Comparison of ENCODE assay signal across 7 mouse cellular contexts in the genomic region with DNA sequence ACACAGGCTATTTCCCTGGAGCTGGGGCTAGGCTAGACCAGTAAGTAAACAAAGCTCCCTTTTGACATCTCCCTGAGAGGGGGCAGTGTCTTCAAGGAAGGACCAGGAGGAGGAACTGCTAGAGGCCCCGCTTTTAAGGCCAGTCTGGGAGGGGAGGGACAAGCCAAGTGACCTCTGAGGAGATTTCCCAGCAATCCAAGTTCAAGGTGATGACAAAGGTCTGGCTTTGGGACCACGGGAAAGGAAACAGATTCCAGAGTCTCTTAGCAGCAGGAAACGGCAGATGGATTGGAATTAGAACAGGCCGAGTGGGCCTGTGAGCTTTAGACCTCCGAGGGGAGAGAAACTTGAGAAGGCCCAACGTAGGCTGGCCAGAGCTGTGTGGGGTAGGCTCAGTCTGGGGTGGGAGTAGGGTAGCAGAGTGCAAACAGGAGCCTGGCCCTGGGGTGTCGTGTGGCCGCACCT.
DNase-seq lines count a peak whose midpoint lies in the region; ATAC-seq lines count a peak whose summit lies in the region.

No protein-coding gene starts in this region.

- H3K4me2 ChIP-seq in hindbrain, embryonic 11.5 days (replicated peaks; ENCODE audit: low read depth, low read length) = no peak overlapping the region
- H3K4me2 ChIP-seq in limb, embryonic 11.5 days (ENCODE audit: low read depth, severe bottlenecking) = no peak overlapping the region

- DNase-seq in embryo, embryonic 10 days (ENCODE audit: low spot score) = peak; percentile 71
- peak; percentile 58 for DNase-seq in embryonic facial prominence, embryonic 10.5 days (ENCODE audit: low spot score)
- peak; percentile 21 for DNase-seq in hindbrain, embryonic 11.5 days (ENCODE audit: low spot score)
- DNase-seq in limb, embryonic 11.5 days (ENCODE audit: low spot score) = peak; percentile 62
- DNase-seq in right cerebral cortex, postnatal 25 days = no peak

- 20% methylated on average over 8 of the region's 8 CpGs for WGBS in embryonic facial prominence, embryonic 10.5 days
- whole genome bisulfite sequencing in hindbrain, embryonic 11.5 days = 44% methylated on average over 8 of the region's 8 CpGs
- WGBS in limb, embryonic 11.5 days = 14% methylated on average over 8 of the region's 8 CpGs

- H3K4me1 ChIP-seq in embryonic facial prominence, embryonic 10.5 days = peaks cover 39% of the 10 kb centered on the region
- H3K4me1 ChIP-seq in hindbrain, embryonic 11.5 days (replicated peaks; ENCODE audit: control insufficient read depth, insufficient read depth, low read length) = no peaks in the 10 kb centered on the region
- H3K4me1 ChIP-seq in limb, embryonic 11.5 days (ENCODE audit: control insufficient read depth, insufficient read depth, low read length) = peaks cover 19% of the 10 kb centered on the region

- H3K27ac ChIP-seq in embryonic facial prominence, embryonic 10.5 days (replicated peaks) = peak overlapping the region; percentile 55
- H3K27ac ChIP-seq in hindbrain, embryonic 11.5 days (ENCODE audit: low read depth, low read length) = no peak overlapping the region
- H3K27ac ChIP-seq in limb, embryonic 11.5 days (replicated peaks; ENCODE audit: low read depth, low read length) = peak overlapping the region; percentile 74

- no peaks in the 10 kb centered on the region for H3K27me3 ChIP-seq in embryonic facial prominence, embryonic 10.5 days (replicated peaks; ENCODE audit: low read depth, poor library complexity, severe bottlenecking)
- H3K27me3 ChIP-seq in hindbrain, embryonic 11.5 days (ENCODE audit: control insufficient read depth, insufficient read depth, low read length) = no peaks in the 10 kb centered on the region
- no peaks in the 10 kb centered on the region for H3K27me3 ChIP-seq in limb, embryonic 11.5 days (ENCODE audit: control insufficient read depth, insufficient read depth, low read length)

- no peaks in the 10 kb centered on the region for H3K36me3 ChIP-seq in embryonic facial prominence, embryonic 10.5 days (replicated peaks)
- H3K36me3 ChIP-seq in hindbrain, embryonic 11.5 days (ENCODE audit: control insufficient read depth, insufficient read depth, low read length) = no peaks in the 10 kb centered on the region
- no peaks in the 10 kb centered on the region for H3K36me3 ChIP-seq in limb, embryonic 11.5 days (ENCODE audit: control insufficient read depth, insufficient read depth, low read length)

- H3K4me3 ChIP-seq in embryonic facial prominence, embryonic 10.5 days = no peak overlapping the region
- H3K4me3 ChIP-seq in hindbrain, embryonic 11.5 days (ENCODE audit: low read depth, low read length) = no peak overlapping the region
- H3K4me3 ChIP-seq in limb, embryonic 11.5 days (ENCODE audit: low read depth, low read length) = no peak overlapping the region

- ATAC-seq in hindbrain, embryonic 11.5 days (ENCODE audit: low FRiP score) = no peak
- ATAC-seq in limb, embryonic 11.5 days (ENCODE audit: insufficient number of reproducible peaks, low FRiP score, low TSS enrichment, low read depth) = peak; percentile 88
- ATAC-seq in erythroblast, adult 5-6 weeks (replicated peaks; ENCODE audit: low FRiP score, poor library complexity, severe bottlenecking) = no peak
- no peak for ATAC-seq in monocyte, adult 5-6 weeks (replicated peaks; ENCODE audit: insufficient number of reproducible peaks, low FRiP score, low TSS enrichment, poor library complexity, severe bottlenecking)

- H3K9me3 ChIP-seq in embryonic facial prominence, embryonic 10.5 days = no peaks in the 10 kb centered on the region
- H3K9me3 ChIP-seq in hindbrain, embryonic 11.5 days (ENCODE audit: control insufficient read depth, low read length) = no peaks in the 10 kb centered on the region
- H3K9me3 ChIP-seq in limb, embryonic 11.5 days (ENCODE audit: control insufficient read depth, low read length) = no peaks in the 10 kb centered on the region

- H3K9ac ChIP-seq in hindbrain, embryonic 11.5 days (ENCODE audit: low read depth, low read length) = no peak overlapping the region
- no peak overlapping the region for H3K9ac ChIP-seq in limb, embryonic 11.5 days (ENCODE audit: low read length)
